Mouse (Mus musculus) MEL (cell line): Measurements from ENCODE around the gene Lmod3.
"Not testable (repeated sequence)": the region's sequence is repeated elsewhere in the genome, so short reads cannot be mapped to it uniquely, and the experiment has no call there.

ENCODE experiments used
- CHD1 ChIP-seq: IDR thresholded peaks from 2 replicates; pipeline ENCODE4 v1.6.1; 2012; ENCODE audit warnings: low read depth, mild to moderate bottlenecking, inconsistent platforms, low read length, improper control_type of control experiment
- CTCF ChIP-seq, 3 experiments: IDR thresholded peaks in 2 of 3; conservative IDR thresholded peaks in 1 of 3; 2 replicates each; pipeline ENCODE4 v1.5.1; 2011 to 2012; ENCODE audit warnings: low read length in 3 of 3, low read depth in 2 of 3, mild to moderate bottlenecking in 2 of 3, improper control_type of control experiment in 1 of 3, inconsistent platforms in 1 of 3, mixed read lengths in 1 of 3, moderate library complexity in 1 of 3; ENCODE audit not compliant: control insufficient read depth in 1 of 3, insufficient read depth in 1 of 3, poor library complexity in 1 of 3, severe bottlenecking in 1 of 3
- MYC ChIP-seq: IDR thresholded peaks from 2 replicates; pipeline ENCODE4 v1.6.1; 2011; ENCODE audit warnings: low read depth, mild to moderate bottlenecking, low read length, improper control_type of control experiment, moderate library complexity
- POLR2A ChIP-seq, 2 experiments: IDR thresholded peaks; 2 replicates each; pipeline ENCODE4 v1.6.1; 2011 to 2012; ENCODE audit warnings: low read length in 2 of 2, mild to moderate bottlenecking in 2 of 2, control low read depth in 1 of 2, improper control_type of control experiment in 1 of 2, low read depth in 1 of 2, moderate library complexity in 1 of 2; ENCODE audit not compliant: control insufficient read depth in 1 of 2, insufficient read depth in 1 of 2, poor library complexity in 1 of 2

- TF ChIP-seq CHD1; MYC; POLR2A (IDR thresholded peaks at IDR 0.05; ENCODE audit: control insufficient read depth in 1 of 2, insufficient read depth in 1 of 2, low read depth in 1 of 2, low read length in 2 of 2, poor library complexity in 1 of 2); CTCF (IDR thresholded peaks at IDR 0.05 in 2 of 3, conservative IDR thresholded peaks at IDR 0.05 in 1 of 3; ENCODE audit: control insufficient read depth in 1 of 3, insufficient read depth in 1 of 3, low read depth in 2 of 3, low read length in 3 of 3, poor library complexity in 1 of 3, severe bottlenecking in 1 of 3): not testable (repeated sequence)
These were observed 7.4 kb upstream of the Lmod3 start for GRCm38 (mm10) chr6:97259926-97260325.
